Mouse (Mus musculus) liver, embryonic 15.5 days (tissue): ENCODE results near the gene Mat1a. TPM values are rescaled to one million over a fixed set of nuclear protein-coding genes. Genes with fewer than 3 reads are reported as not detected.

ENCODE experiments used
- ATAC-seq: fragments of 200-750 bp; cut with Nextera tagmentation; 2 replicates; pipeline ENCODE4 v1.8.0; 2017; ENCODE audit warnings: moderate number of reproducible peaks, mild to moderate bottlenecking, moderate library complexity; ENCODE audit not compliant: insufficient read depth
- H3K27ac ChIP-seq: fragments of 300-500 bp; sonication (generic); replicated peaks from 2 replicates; pipeline ENCODE4 v1.5.1; 2015; ENCODE audit warnings: mild to moderate bottlenecking, inconsistent platforms
- H3K27me3 ChIP-seq: fragments of 300-500 bp; sonication (generic); 2 replicates; pipeline ENCODE4 v1.6.1; 2015; ENCODE audit warnings: mild to moderate bottlenecking, inconsistent platforms
- H3K36me3 ChIP-seq: fragments of 300-500 bp; sonication (generic); replicated peaks from 2 replicates; pipeline ENCODE4 v1.6.1; 2015; ENCODE audit warnings: moderate library complexity, mild to moderate bottlenecking, inconsistent platforms
- H3K4me1 ChIP-seq: fragments of 300-500 bp; sonication (generic); replicated peaks from 2 replicates; pipeline ENCODE4 v1.6.1; 2015; ENCODE audit warnings: inconsistent platforms
- H3K4me2 ChIP-seq: fragments of 300-500 bp; sonication (generic); 2 replicates; pipeline ENCODE4 v1.6.1; 2015; ENCODE audit warnings: moderate library complexity, mild to moderate bottlenecking, inconsistent platforms
- H3K4me3 ChIP-seq: fragments of 300-500 bp; sonication (generic); replicated peaks from 2 replicates; pipeline ENCODE4 v1.5.1; 2015; ENCODE audit warnings: mild to moderate bottlenecking, inconsistent platforms
- H3K9ac ChIP-seq: fragments of 300-500 bp; sonication (generic); 2 replicates; pipeline ENCODE4 v1.6.1; 2015; ENCODE audit warnings: moderate library complexity, mild to moderate bottlenecking, inconsistent platforms
- H3K9me3 ChIP-seq: fragments of 300-500 bp; sonication (generic); replicated peaks from 2 replicates; pipeline ENCODE4 v1.6.1; 2016; ENCODE audit warnings: inconsistent platforms
- WGBS: fragments of 180-500 bp; shearing (Covaris S2); methylation state at CpG from one replicate; pipeline ENCODE4 v1.1.7; 2015; ENCODE audit warnings: mixed read lengths; ENCODE audit not compliant: insufficient replicate concordance; 5-methylcytosine and 5-hydroxymethylcytosine counted together
- polyA plus RNA-seq: library from polyadenylated mRNA; unstranded; fragments of >200 nt; fragmentation: Nextera tagmentation; extraction: Ambion mirVana; gene quantifications from 2 replicates; pipeline ENCODE4 v1.2.1, GENCODE M21; 2015

Mat1a gene
- polyA plus RNA-seq, 1 experiment from 2014 or later, result 55.9 TPM

DNA sequence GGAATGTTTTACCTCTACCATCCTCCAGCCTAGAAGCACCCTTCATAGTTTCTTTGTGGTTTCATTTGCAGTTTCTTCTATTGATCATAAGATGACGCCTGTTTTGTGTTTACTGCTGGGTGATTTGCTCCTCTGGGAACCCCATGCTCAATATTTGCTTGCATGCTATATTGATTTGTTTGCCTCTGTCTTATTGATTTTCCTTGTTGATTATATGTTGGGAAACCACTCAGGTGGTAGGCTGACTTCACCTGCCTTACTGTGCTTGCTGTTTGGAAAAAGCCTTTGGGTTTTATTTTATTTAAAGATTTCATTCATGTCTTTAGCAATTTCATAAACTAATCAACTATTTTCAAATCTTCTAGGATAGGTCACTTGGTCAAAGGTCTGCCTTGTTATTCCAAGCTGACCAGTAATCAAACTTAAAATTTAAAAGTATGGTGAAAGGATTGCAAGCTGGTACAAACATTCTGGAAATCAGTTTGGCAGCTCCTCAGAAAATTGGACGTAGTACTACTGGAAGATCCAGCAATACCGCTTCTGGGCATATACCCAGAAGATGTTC lies 8.5 kb upstream of the Mat1a start:
- H3K27ac ChIP-seq, result no peak overlapping the region
- no peaks in the 10 kb centered on the region for H3K4me1 ChIP-seq
- ATAC-seq, result no peak

DNA sequence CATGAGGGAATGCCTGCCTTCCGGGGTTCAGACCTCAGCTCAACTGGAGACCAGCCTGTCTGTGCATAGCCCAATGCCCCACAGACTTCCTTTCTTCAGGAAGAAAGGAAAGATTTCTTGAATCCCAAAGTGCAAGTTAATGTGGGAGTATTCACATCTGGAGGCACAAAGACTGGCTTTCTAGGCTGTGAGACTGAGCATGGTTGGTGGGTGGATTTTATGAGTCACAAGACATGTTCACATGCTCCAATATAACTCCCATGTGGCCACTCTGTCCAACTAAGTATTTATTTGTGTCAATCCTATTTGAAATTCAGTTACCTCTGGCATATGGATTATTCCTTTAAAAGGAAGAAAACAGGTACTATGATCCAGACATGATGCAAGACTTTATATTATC lies 6.1 kb upstream of the Mat1a start:
- H3K9me3 ChIP-seq, result no peaks in the 10 kb centered on the region
- 63% methylated on average over 1 of the region's 1 CpGs for WGBS
- no peak overlapping the region for H3K4me2 ChIP-seq
- H3K9ac ChIP-seq, result no peak overlapping the region
- H3K4me3 ChIP-seq, result no peak overlapping the region
- ATAC-seq, result no peak
- no peaks in the 10 kb centered on the region for H3K36me3 ChIP-seq
- no peak overlapping the region for H3K27ac ChIP-seq
- no peaks in the 10 kb centered on the region for H3K27me3 ChIP-seq
- no peaks in the 10 kb centered on the region for H3K4me1 ChIP-seq

More for the DNA sequence above, 8.5 kb upstream of the Mat1a start:
- H3K36me3 ChIP-seq, result no peaks in the 10 kb centered on the region
- no peaks in the 10 kb centered on the region for H3K27me3 ChIP-seq
- 60% methylated on average over 3 of the region's 3 CpGs for WGBS
- no peak overlapping the region for H3K9ac ChIP-seq
- H3K4me2 ChIP-seq, result no peak overlapping the region
- no peak overlapping the region for H3K4me3 ChIP-seq
- H3K9me3 ChIP-seq, result no peaks in the 10 kb centered on the region

DNA sequence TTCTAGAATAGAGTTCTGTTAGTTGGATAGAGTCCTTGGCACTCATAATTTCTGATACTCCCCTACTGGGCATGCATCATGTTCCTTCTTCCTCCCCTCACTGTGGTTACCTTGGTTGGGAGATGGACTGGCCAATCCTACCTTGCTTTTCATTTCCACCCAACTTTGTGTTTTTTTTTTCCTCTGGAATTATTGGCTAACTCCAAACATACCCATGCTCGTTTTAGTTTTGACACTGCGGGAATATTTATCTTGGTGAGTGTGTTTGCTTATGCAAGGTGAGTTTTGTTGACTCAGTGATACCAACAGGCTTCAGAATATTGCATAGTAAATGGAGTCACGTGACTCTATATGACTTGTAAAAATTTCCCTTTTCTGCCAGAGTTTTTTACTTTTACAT lies 4.1 kb upstream of the Mat1a start:
- Histone ChIP-seq H3K4me3 (no peak overlapping the region), H3K9me3 (no peaks in the 10 kb centered on the region), H3K9ac (no peak overlapping the region), H3K4me2 (no peak overlapping the region), H3K27ac (no peak overlapping the region), H3K4me1 (no peaks in the 10 kb centered on the region), H3K36me3 (no peaks in the 10 kb centered on the region), H3K27me3 (no peaks in the 10 kb centered on the region)
- ATAC-seq, result no peak
- WGBS, result 45% methylated on average over 3 of the region's 3 CpGs

DNA sequence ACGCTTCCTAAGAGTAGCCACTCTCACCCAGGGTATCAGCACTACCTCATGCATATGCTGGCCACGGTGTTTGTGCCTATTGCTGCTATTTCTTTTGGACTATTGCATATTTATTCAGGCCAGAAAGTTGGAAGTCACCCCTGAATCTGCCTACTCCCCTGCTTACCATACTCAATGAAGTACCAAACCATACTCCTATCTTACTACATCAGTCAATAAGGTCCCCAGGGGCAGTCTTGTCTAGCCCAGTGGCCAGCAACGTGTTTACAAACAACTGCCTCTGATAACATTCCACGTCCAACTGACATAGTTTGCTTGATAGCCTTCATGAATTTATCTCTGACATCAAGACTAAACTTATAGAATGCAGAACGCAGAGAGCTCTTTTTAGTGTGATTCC lies 3.6 kb upstream of the Mat1a start:
- Histone ChIP-seq H3K27ac (no peak overlapping the region), H3K9me3 (no peaks in the 10 kb centered on the region), H3K27me3 (no peaks in the 10 kb centered on the region), H3K36me3 (no peaks in the 10 kb centered on the region), H3K4me1 (no peaks in the 10 kb centered on the region), H3K4me3 (no peak overlapping the region), H3K4me2 (no peak overlapping the region), H3K9ac (no peak overlapping the region)
- ATAC-seq, result no peak
- WGBS, result 52% methylated on average over 5 of the region's 5 CpGs

DNA sequence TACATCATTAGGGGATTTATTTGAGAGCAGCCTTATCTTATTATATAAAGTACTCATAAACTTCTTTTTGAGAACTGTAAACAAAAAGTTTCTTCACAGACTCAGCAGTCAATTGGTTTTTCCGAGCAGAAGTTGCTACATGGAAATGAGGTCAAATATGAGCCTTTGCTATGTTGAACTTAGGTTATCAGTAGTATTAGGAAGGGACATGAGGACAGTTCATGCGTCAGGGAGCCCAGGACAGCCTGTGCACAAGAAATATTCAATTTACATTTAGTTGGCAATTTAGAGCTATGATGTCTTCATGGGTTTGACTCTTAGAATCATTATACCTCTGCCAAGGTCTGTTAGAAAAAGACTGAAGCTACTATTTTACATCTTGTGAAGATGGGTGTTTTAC lies 2.6 kb upstream of the Mat1a start:
- no peak overlapping the region for H3K27ac ChIP-seq
- H3K9me3 ChIP-seq, result no peaks in the 10 kb centered on the region
- no peaks in the 10 kb centered on the region for H3K27me3 ChIP-seq
- no peak overlapping the region for H3K4me2 ChIP-seq
- no peak for ATAC-seq
- H3K4me1 ChIP-seq, result no peaks in the 10 kb centered on the region
- no peak overlapping the region for H3K4me3 ChIP-seq
- WGBS, result 36% methylated on average over 2 of the region's 2 CpGs
- no peak overlapping the region for H3K9ac ChIP-seq
- H3K36me3 ChIP-seq, result no peaks in the 10 kb centered on the region

DNA sequence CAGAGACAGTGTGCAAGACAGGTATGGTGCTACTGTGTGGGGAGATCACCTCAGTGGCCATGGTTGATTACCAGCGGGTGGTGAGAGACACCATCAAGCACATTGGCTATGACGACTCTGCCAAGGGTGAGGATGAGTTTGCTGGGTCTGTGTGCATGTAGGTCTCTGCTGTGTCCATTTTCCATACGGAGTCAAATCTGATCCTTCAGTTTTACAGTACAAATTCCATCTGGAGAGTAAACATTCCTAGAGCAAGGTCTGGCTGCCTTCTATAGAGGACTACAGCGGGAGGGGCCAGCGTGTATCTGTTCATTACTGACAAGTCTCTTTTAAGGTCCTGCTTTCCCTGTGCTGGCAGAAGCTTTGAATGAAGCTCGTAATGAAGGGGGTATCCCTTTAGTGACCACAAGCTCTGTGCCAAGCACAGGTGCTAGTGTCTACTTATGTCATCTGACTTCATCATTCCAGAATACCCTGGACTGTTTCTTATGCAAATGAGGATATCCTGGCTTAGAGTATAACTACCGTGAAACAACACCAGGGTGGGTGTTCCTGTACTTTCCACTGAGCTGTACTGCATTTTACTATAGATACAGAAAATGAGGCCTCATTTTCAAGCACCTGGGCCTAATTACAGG lies 6.3 kb downstream of the Mat1a start:
- Histone ChIP-seq H3K27ac (no peak overlapping the region; the same call in 1 of the 2 replicates), H3K4me1 (peaks cover 5% of the 10 kb centered on the region), H3K4me2 (no peak overlapping the region), H3K9me3 (no peaks in the 10 kb centered on the region), H3K9ac (no peak overlapping the region), H3K27me3 (no peaks in the 10 kb centered on the region), H3K4me3 (no peak overlapping the region), H3K36me3 (no peaks in the 10 kb centered on the region)
- 58% methylated on average over 7 of the region's 7 CpGs for WGBS
- ATAC-seq, result 0 out of 2 replicates have a peak, but pooled peaks have one; percentile 23

DNA sequence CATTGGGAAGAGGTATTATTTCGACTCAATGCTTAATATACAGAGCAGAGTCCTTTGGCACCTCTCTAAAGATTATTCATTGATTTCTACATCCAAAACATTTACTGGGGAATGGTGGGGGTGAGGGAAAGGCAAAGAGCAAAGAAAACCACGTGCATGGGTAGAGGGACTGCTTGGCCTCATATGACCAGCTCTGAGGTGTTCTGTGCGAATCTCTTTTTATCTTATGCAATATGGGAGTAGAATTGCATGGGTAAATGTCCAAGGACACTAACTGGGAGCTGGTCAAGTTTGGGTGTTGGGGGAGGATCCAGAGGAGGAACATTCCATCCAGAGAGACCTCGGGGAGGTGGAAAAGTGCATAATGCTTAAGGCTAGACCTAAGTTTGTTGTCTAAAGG lies 8.1 kb downstream of the Mat1a start:
- peak; percentile 61 for ATAC-seq
- Histone ChIP-seq H3K9me3 (no peaks in the 10 kb centered on the region), H3K9ac (no peak overlapping the region), H3K36me3 (no peaks in the 10 kb centered on the region), H3K4me1 (peaks cover 5% of the 10 kb centered on the region), H3K4me2 (no peak overlapping the region), H3K27ac (no peak overlapping the region), H3K4me3 (no peak overlapping the region), H3K27me3 (no peaks in the 10 kb centered on the region)
- WGBS, result 42% methylated on average over 4 of the region's 4 CpGs

DNA sequence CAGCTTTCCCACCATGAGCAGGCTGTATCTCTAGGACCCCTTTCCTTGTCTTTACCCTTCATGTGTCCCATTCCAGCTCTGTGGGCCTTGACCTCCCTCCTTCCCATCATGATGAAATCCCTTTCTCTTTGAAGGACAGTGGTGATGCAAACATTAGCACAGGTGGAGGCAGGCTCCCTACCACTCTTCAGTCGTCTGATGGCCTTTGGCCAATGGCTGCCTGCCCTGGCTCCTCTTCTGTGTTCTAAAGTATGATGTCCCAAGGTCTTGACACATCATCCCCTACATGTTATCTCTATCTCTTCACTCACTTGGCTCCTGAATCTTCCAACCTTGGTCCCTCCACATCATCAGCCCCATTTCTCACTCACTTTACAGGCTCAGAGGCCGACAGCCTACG lies 11.4 kb downstream of the Mat1a start:
- Histone ChIP-seq H3K36me3 (no peaks in the 10 kb centered on the region), H3K4me1 (peaks cover 4% of the 10 kb centered on the region), H3K9ac (no peak overlapping the region), H3K27ac (no peak overlapping the region), H3K4me3 (no peak overlapping the region), H3K4me2 (no peak overlapping the region), H3K27me3 (no peaks in the 10 kb centered on the region), H3K9me3 (no peaks in the 10 kb centered on the region)
- no peak for ATAC-seq
- WGBS, result 59% methylated on average over 3 of the region's 3 CpGs

DNA sequence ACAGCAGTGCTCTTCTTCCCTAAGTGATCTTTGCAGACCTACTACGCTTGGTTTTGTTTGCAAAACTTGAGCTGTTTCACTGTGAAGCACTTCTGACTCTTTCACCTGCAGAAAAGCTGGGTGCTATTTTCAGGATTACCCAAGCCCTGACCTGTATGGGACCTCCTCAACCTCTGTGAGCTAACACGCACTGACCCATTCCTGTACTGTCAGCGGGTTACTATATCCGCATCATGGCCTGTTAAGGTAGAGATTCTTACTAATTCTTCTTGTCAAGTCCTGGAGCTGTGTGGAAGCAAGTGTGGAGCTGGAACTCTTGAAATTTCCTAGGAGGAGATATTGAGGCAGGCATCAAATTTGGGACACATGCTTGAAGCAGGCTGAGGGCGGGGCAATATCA lies 19.8 kb downstream of the Mat1a start:
- H3K4me3 ChIP-seq, result no peak overlapping the region

DNA sequence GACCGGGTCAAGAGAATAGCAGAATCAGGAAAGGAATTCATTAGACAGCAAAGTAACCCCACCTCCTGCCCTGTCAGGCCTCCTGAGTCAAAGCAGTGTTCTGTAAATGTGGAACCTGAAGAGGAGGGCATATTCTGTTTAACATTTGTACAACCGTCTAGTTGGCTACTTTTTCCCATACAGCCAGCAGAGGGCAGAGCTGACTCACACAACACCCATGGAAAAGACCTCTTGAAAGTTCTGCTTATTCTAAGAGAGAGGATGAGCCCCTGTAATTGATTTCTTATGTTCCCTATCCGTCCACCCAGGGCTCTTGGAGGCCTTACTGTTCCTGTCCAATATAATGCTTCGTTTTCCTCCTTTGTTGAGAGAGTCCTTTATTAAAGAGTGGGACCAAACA lies 23.2 kb downstream of the Mat1a start:
- Histone ChIP-seq H3K36me3 (no peaks in the 10 kb centered on the region), H3K4me2 (no peak overlapping the region), H3K9ac (no peak overlapping the region), H3K27ac (no peak overlapping the region), H3K4me3 (no peak overlapping the region), H3K27me3 (no peaks in the 10 kb centered on the region), H3K4me1 (no peaks in the 10 kb centered on the region), H3K9me3 (no peaks in the 10 kb centered on the region)
- 9% methylated on average over 4 of the region's 4 CpGs for WGBS
- no peak for ATAC-seq

More for the DNA sequence above, 19.8 kb downstream of the Mat1a start:
- Histone ChIP-seq H3K9ac (no peak overlapping the region), H3K9me3 (no peaks in the 10 kb centered on the region), H3K27me3 (no peaks in the 10 kb centered on the region), H3K27ac (no peak overlapping the region), H3K4me1 (no peaks in the 10 kb centered on the region), H3K4me2 (no peak overlapping the region), H3K36me3 (no peaks in the 10 kb centered on the region)
- ATAC-seq, result no peak
- 66% methylated on average over 5 of the region's 5 CpGs for WGBS

DNA sequence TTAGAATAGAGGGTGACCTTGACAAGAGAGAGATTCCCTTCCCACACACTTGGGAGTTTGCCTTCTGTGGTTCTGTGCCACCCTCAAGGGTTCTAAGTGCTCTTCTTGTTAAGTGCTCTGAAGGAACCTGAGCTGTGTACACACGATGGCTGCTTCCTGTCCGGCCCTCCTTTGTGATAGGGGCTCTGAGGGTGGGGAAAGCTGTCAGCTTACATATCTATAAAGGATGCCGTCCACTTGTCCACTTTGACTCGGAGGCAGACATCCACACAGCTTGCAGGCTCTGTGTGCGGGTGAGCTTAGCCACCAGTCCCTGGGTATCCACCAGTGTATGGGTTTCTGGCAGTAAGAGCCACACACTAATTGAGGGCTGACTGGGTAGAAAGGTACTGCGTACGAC lies 26.7 kb downstream of the Mat1a start, which contains the start of gene Sftpa1:
Gene Sftpa1, plus strand, starts transcription at position 243 of the 400 bp plus-strand sequence.
- no peak within 1 kb of the TSS for H3K27ac ChIP-seq
- WGBS, result 58% methylated on average over 7 of the region's 7 CpGs
- no peak for ATAC-seq
- no peaks in the 10 kb centered on the region for H3K27me3 ChIP-seq
- H3K4me1 ChIP-seq, result no peaks in the 10 kb centered on the region
- no peaks in the 10 kb centered on the region for H3K9me3 ChIP-seq
- no peak within 1 kb of the TSS for H3K4me2 ChIP-seq
- no peaks in the 10 kb centered on the region for H3K36me3 ChIP-seq
- H3K9ac ChIP-seq, result no peak within 1 kb of the TSS
- H3K4me3 ChIP-seq, result no peak within 1 kb of the TSS

DNA sequence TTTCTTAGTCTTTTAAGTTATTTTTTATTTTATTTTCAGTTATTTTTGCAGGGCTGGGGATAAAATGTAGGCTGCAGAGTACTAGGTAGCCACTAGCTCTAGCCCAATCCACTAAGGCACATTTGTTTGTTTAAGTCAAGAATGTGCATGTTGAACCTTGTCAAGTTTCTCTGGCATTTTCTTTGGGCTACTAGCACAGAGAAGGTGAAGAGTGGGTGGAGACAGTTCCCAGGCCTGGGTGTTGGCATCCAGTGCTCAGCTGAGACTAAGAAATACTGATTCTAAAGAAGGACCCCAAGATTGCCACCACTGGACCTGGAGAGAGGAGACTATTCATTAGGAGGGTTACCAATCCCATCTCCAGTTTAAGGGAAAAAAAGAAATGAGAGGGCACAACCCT lies 32.2 kb downstream of the Mat1a start:
- H3K36me3 ChIP-seq, result no peaks in the 10 kb centered on the region
- no peak overlapping the region for H3K4me3 ChIP-seq
- no peak overlapping the region for H3K4me2 ChIP-seq
- H3K27me3 ChIP-seq, result no peaks in the 10 kb centered on the region
- H3K9me3 ChIP-seq, result no peaks in the 10 kb centered on the region
- no peak for ATAC-seq
- no peaks in the 10 kb centered on the region for H3K4me1 ChIP-seq
- no peak overlapping the region for H3K9ac ChIP-seq
- H3K27ac ChIP-seq, result no peak overlapping the region
